Mouse (Mus musculus): ENCODE data around the gene Asxl2.

The Asxl2 gene

GRCm38 (mm10) chr12:3546781-3547180 lies 120.1 kb downstream of the Asxl2 start:
- DNase-seq, result no peak

- no peak for DNase-seq
These were observed 120.8 kb downstream of the Asxl2 start for GRCm38 (mm10) chr12:3547506-3547905.

- DNase-seq, result no peak
These were observed 121.3 kb downstream of the Asxl2 start for GRCm38 (mm10) chr12:3547911-3548310.

- DNase-seq, result no peak
These were observed 122.0 kb downstream of the Asxl2 start for GRCm38 (mm10) chr12:3548582-3549211.

GRCm38 (mm10) chr12:3550280-3550679 lies 123.6 kb downstream of the Asxl2 start:
- no peak for DNase-seq

All from kidney, adult 18-20 months (tissue).